Mouse (Mus musculus): ENCODE data around the gene Gm4724. TPM values are rescaled to one million over a fixed set of nuclear protein-coding genes. Genes with fewer than 3 reads are reported as not detected.

Gm4724 gene
- 10.0 and 14.3 TPM in 2 replicates for polyA plus RNA-seq (2012; rRNA removed; ENCODE audit: low replicate concordance)

DNA sequence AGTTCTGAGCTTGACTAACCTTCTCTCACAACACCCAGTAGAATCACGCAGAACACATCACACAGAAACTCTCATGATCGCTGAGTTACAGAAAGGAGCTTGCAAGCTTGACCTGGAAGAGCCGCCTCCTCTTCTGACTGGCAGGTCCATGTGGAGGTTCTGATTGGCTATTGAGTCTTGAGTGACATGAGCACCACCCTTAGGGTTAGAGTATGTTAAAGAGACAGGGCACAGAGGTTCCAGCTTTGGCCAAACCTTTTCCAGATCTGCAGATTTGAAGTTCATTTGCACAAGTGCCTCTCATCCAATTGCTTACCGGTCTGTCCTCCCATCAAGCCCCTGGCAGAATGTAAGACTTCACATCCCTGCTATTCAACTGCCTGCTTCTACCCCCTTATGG is at the start of gene Gm4724:
TSS of gene Gm4724 (minus strand) at position 101 of the 400 bp plus-strand sequence.

DNA sequence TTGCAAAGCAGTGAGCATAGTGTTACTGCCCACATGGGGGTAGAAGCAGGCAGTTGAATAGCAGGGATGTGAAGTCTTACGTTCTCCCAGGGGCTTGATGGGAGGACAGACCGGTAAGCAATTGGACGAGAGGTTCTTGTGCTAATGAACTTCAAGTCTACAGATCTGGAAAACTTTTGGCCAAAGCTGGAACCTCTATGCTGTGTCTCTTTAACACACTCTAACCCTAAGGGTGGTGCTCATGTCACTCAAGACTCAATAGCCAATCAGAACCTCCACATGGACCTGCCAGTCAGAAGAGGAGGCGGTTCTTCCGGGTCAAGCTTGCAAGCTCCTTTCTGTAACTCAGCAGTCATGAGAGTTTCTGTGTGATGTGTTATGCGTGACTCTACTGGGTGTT is 34.1 kb upstream of the Gm4724 start, which contains the start of gene Zfp965:
TSS of gene Zfp965 (plus strand) at position 301 of the 400 bp plus-strand sequence.

Other genes with a start within 250 kb of the Gm4724 start
- 9.0 and 11.0 TPM in 2 replicates for gene Gm14391, start 228.9 kb downstream of the Gm4724 start, polyA plus RNA-seq (2012; rRNA removed; ENCODE audit: low replicate concordance)
- not detected in 2 replicates for gene Gm14440, start 160.7 kb downstream of the Gm4724 start, polyA plus RNA-seq (2012; rRNA removed; ENCODE audit: low replicate concordance)
- gene Gm4631, start 97.6 kb downstream of the Gm4724 start, polyA plus RNA-seq (2012; rRNA removed; ENCODE audit: low replicate concordance) = 2.2 and 3.6 TPM in 2 replicates
- gene Zfp968, start 63.4 kb downstream of the Gm4724 start, polyA plus RNA-seq (2012; rRNA removed; ENCODE audit: low replicate concordance) = 2.0 and 3.8 TPM in 2 replicates
- 0.81 and 1.4 TPM in 2 replicates for gene Zfp965, start 34.2 kb upstream of the Gm4724 start, polyA plus RNA-seq (2012; rRNA removed; ENCODE audit: low replicate concordance)
- gene Gm11007, start 208.2 kb upstream of the Gm4724 start, polyA plus RNA-seq (2012; rRNA removed; ENCODE audit: low replicate concordance) = not detected in 2 replicates

Data from subcutaneous adipose tissue, adult 2 months (tissue).